Mouse (Mus musculus): ENCODE measurements around the gene Ino80d. TPM values are rescaled to one million over a fixed set of nuclear protein-coding genes. Genes with fewer than 3 reads are reported as not detected.

Ino80d gene
- polyA plus RNA-seq, 1 experiment from 2014 or later, result 12.2 TPM

- Histone ChIP-seq H3K36me3 (peaks cover 64% of the 10 kb centered on the region), H3K9ac (no peak overlapping the region), H3K4me3 (no peak overlapping the region), H3K4me2 (no peak overlapping the region), H3K4me1 (peaks cover under 1% of the 10 kb centered on the region; the same call in 1 of the 2 replicates), H3K9me3 (no peaks in the 10 kb centered on the region), H3K27me3 (no peaks in the 10 kb centered on the region), H3K27ac (no peak overlapping the region)
- no peak for ATAC-seq (ENCODE audit: insufficient number of reproducible peaks, insufficient read depth, low FRiP score, low TSS enrichment, low read depth)
- WGBS, result 92% methylated on average over 6 of the region's 6 CpGs
Measured at GRCm38 (mm10) chr1:63122005-63122404, 7.5 kb upstream of the Ino80d start.

GRCm38 (mm10) chr1:63120382-63120781 lies 5.9 kb upstream of the Ino80d start:
- no peak for ATAC-seq (ENCODE audit: insufficient number of reproducible peaks, insufficient read depth, low FRiP score, low TSS enrichment, low read depth)
- H3K36me3 ChIP-seq, result peaks cover 56% of the 10 kb centered on the region
- no peak overlapping the region for H3K9ac ChIP-seq
- H3K4me3 ChIP-seq, result no peak overlapping the region
- peaks cover 15% of the 10 kb centered on the region for H3K4me1 ChIP-seq
- no peaks in the 10 kb centered on the region for H3K27me3 ChIP-seq
- H3K4me2 ChIP-seq, result no peak overlapping the region
- no peaks in the 10 kb centered on the region for H3K9me3 ChIP-seq
- no peak overlapping the region for H3K27ac ChIP-seq
- WGBS, result 89% methylated on average over 2 of the region's 2 CpGs

- peaks cover 15% of the 10 kb centered on the region for H3K4me1 ChIP-seq
- H3K4me3 ChIP-seq, result no peak overlapping the region
- WGBS, result 84% methylated on average over 4 of the region's 4 CpGs
- no peak overlapping the region for H3K27ac ChIP-seq
- H3K27me3 ChIP-seq, result no peaks in the 10 kb centered on the region
- H3K4me2 ChIP-seq, result no peak overlapping the region
- H3K9me3 ChIP-seq, result no peaks in the 10 kb centered on the region
- no peak overlapping the region for H3K9ac ChIP-seq
- H3K36me3 ChIP-seq, result peaks cover 52% of the 10 kb centered on the region
- no peak for ATAC-seq (ENCODE audit: insufficient number of reproducible peaks, insufficient read depth, low FRiP score, low TSS enrichment, low read depth)
Measured at GRCm38 (mm10) chr1:63119675-63120074, 5.2 kb upstream of the Ino80d start.

DNA sequence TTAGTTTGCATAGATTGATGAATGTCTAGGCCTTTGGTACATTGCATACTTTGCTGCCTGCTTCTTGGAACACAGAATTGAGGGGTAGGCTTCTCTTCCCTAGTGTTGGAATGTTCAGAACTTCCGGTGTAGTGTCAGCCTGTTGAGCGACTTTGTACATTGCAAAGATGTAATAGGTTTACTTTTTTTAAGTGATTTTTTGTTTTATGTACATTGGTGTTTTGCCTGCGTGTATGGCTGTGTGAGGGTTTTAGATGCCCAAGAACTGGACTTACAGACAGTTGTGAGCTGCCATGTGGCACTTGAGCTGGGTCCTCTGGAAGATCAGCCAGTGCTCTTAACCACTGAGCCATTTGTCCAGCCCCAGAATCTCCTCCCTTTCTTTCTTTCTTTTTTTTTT lies 1.1 kb upstream of the Ino80d start:
- H3K36me3 ChIP-seq, result peaks cover 18% of the 10 kb centered on the region
- no peaks in the 10 kb centered on the region for H3K27me3 ChIP-seq
- WGBS, result 48% methylated on average over 3 of the region's 3 CpGs
- H3K9ac ChIP-seq, result peak overlapping the region; percentile 100
- no peak for ATAC-seq (ENCODE audit: insufficient number of reproducible peaks, insufficient read depth, low FRiP score, low TSS enrichment, low read depth)
- peaks cover 24% of the 10 kb centered on the region for H3K4me1 ChIP-seq
- no peaks in the 10 kb centered on the region for H3K9me3 ChIP-seq
- H3K4me2 ChIP-seq, result peak overlapping the region; percentile 88
- peak overlapping the region; percentile 91 for H3K4me3 ChIP-seq
- peak overlapping the region; percentile 100 for H3K27ac ChIP-seq

GRCm38 (mm10) chr1:63115096-63115495 lies 629 bp upstream of the Ino80d start:
- peaks cover 28% of the 10 kb centered on the region for H3K4me1 ChIP-seq
- no peaks in the 10 kb centered on the region for H3K27me3 ChIP-seq
- H3K4me2 ChIP-seq, result peak overlapping the region; percentile 88
- no peak for ATAC-seq (ENCODE audit: insufficient number of reproducible peaks, insufficient read depth, low FRiP score, low TSS enrichment, low read depth)
- H3K9me3 ChIP-seq, result no peaks in the 10 kb centered on the region
- H3K9ac ChIP-seq, result peak overlapping the region; percentile 100
- peak overlapping the region; percentile 100 for H3K27ac ChIP-seq
- peak overlapping the region; percentile 91 for H3K4me3 ChIP-seq
- WGBS, result 20% methylated on average over 4 of the region's 4 CpGs
- peaks cover 14% of the 10 kb centered on the region for H3K36me3 ChIP-seq

DNA sequence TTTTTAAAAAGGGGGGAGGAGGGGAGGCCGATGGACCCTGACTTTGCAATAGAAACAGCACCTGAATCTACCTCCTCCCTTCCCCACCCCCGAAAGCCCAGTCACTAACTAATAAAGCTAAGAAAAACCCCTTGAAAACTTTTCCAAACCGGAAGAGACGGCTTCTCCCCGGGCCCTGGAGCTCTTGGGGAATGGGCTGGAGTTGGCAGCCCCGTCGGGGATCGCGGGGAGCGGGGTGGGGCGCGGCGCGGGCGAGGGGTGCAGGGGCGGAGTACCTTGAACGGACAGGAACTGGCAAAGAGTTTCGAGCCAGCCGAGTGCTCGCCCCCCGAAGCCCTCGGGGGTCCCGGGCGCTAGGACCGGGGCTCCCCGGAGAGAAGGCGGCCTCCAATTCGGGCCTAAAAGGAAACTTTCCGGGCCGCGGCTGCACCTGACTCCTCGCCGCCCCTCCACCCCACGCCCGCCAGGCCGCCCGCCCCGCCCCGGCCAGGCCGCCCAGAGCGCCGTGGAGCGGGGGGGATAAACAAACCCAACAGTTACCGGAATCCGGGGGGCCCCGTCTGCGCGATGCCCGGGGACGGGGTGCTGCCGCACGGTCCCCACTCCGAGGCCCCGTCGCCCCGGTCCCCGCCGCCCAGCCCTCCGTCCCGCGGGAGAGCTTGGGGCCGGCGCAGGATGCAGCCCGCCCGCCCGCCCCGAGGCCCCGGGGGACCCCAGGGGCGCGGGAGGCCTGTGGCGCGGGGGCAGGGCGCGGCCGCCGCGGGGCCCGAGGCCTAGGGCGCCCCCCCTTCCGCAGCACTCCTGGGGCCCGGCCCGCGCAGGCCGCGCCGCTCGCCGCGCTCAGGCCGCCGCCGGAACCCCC lies 962 bp downstream of the Ino80d start:
- peak; percentile 61 for ATAC-seq (ENCODE audit: insufficient number of reproducible peaks, insufficient read depth, low FRiP score, low TSS enrichment, low read depth)
- Histone ChIP-seq H3K9ac (peak overlapping the region; percentile 100), H3K4me1 (peaks cover 31% of the 10 kb centered on the region), H3K36me3 (peaks cover 11% of the 10 kb centered on the region), H3K27ac (peak overlapping the region; percentile 100), H3K9me3 (no peaks in the 10 kb centered on the region), H3K4me3 (peak overlapping the region; percentile 91), H3K4me2 (peak overlapping the region; percentile 88), H3K27me3 (no peaks in the 10 kb centered on the region)
- WGBS, result 1% methylated on average over 68 of the region's 92 CpGs

DNA sequence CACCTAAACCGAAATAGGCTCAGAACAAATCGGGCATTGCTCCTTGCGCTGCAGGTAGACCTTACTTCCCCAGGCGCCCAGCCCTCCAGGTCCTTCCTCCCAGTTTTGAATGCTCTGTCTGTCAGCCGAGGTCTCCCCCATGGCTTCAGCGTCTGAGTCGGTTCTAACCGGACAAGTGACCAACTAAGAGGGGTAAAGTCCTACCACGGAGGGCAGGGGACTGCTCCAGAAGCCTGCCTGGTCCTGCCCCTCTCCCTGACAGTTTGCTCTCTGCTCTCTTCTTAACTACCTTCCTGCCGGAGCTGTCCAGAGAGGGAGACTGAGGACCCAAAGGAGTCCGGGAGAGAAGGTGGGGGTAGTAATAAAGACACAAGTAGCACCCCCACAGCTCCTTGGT lies 1.6 kb downstream of the Ino80d start:
- peak overlapping the region; percentile 91 for H3K4me3 ChIP-seq
- H3K27ac ChIP-seq, result peak overlapping the region; percentile 100
- WGBS, result 5% methylated on average over 11 of the region's 11 CpGs
- no peaks in the 10 kb centered on the region for H3K9me3 ChIP-seq
- ATAC-seq (ENCODE audit: insufficient number of reproducible peaks, insufficient read depth, low FRiP score, low TSS enrichment, low read depth), result no peak
- H3K27me3 ChIP-seq, result no peaks in the 10 kb centered on the region
- peak overlapping the region; percentile 88 for H3K4me2 ChIP-seq
- H3K4me1 ChIP-seq, result peaks cover 31% of the 10 kb centered on the region
- peak overlapping the region; percentile 100 for H3K9ac ChIP-seq
- H3K36me3 ChIP-seq, result 0 out of 2 replicates have a peak, but pooled peaks cover 5% of the 10 kb centered on the region

- H3K4me2 ChIP-seq, result peak overlapping the region; percentile 88
- peak overlapping the region; percentile 91 for H3K4me3 ChIP-seq
- 0 out of 2 replicates have a peak, but pooled peaks cover 5% of the 10 kb centered on the region for H3K36me3 ChIP-seq
- H3K27ac ChIP-seq, result peak overlapping the region; percentile 100
- H3K9me3 ChIP-seq, result no peaks in the 10 kb centered on the region
- peaks cover 31% of the 10 kb centered on the region for H3K4me1 ChIP-seq
- H3K9ac ChIP-seq, result peak overlapping the region; percentile 100
- no peaks in the 10 kb centered on the region for H3K27me3 ChIP-seq
- WGBS, result 46% methylated on average over 8 of the region's 8 CpGs
- ATAC-seq (ENCODE audit: insufficient number of reproducible peaks, insufficient read depth, low FRiP score, low TSS enrichment, low read depth), result no peak
Measured at GRCm38 (mm10) chr1:63112151-63112864, 2.2 kb downstream of the Ino80d start.

DNA sequence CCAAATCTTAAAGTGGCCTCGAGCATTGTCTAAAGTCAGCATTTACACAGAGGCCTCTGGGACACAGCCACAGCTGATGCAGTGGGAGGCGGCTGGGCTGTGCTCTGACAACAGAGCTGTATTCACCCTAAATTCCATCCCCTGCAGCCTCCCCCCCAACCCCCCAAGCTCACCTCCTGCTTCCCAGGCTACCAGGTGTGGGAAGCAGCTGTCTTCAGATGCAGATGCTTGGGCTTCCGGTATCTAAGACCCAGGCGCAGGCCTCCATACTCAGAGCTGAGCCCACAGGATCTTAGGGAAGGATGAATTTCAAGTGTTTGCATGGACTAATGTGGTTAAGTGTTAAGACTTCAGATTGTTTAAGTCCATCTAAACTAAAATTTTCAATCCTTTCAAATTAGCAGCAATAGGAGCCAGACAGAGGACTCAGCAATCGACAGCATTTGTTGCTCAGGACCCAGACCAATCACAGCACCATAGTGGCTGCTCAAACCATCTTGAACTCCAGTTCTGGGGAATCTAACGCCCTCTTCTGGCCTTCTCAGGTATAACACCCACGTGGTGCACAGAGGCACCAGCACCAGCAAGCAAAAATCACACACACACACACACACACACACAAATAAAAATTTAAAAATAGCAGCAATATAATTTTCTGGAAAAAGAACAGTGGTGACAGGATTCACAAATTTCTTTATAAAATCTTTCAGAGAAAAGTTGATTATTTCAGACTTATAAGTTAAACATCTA lies 3.8 kb downstream of the Ino80d start:
- 0 out of 2 replicates have a peak overlapping the region, but pooled peaks have one; percentile 51 for H3K9ac ChIP-seq
- peaks cover 20% of the 10 kb centered on the region for H3K4me1 ChIP-seq
- H3K4me2 ChIP-seq, result peak overlapping the region; percentile 11; the same call in 1 of the 2 replicates
- H3K4me3 ChIP-seq, result no peak overlapping the region
- ATAC-seq (ENCODE audit: insufficient number of reproducible peaks, insufficient read depth, low FRiP score, low TSS enrichment, low read depth), result no peak
- no peaks in the 10 kb centered on the region for H3K27me3 ChIP-seq
- no peaks in the 10 kb centered on the region for H3K9me3 ChIP-seq
- WGBS, result 41% methylated on average over 7 of the region's 7 CpGs
- H3K36me3 ChIP-seq, result peaks cover 9% of the 10 kb centered on the region
- peak overlapping the region; percentile 44; the same call in 1 of the 2 replicates for H3K27ac ChIP-seq

DNA sequence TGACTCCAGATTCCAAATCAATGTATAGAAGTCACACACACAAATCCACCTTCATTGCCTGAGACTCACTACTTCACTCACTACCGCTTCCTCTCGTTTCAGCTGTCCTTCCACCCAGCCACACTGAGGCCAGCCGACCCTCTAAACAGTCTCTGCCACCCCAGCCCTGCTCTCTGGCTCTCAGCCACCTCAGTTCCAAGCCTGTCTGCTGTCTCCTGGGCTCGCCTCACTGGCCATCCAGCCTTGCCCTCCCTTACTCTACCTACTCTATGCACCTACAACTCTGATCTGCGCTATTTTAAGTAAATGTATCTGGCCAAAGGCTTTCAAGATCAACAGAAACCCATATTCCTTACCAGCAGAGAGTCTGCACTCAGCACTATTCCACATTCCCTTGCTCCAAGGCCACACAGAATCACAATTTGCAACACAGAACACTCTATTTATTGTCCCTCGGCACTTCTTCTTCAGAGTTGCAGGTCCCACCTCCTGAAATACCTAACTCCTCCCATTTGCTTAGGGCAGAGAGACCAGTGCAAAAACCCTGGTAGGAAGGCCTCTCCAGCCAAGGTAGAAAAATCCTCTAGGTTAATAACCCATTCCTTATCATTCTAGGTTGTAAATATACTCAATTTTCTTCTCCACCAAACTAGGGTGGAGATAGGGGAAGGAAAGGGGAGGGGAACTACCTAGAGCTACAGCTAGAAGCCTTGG lies 6.7 kb downstream of the Ino80d start:
- no peaks in the 10 kb centered on the region for H3K27me3 ChIP-seq
- no peak overlapping the region for H3K4me3 ChIP-seq
- peaks cover 17% of the 10 kb centered on the region for H3K4me1 ChIP-seq
- H3K9ac ChIP-seq, result no peak overlapping the region
- no peak overlapping the region for H3K4me2 ChIP-seq
- no peak overlapping the region; the same call in 1 of the 2 replicates for H3K27ac ChIP-seq
- WGBS, result 83% methylated on average over 6 of the region's 6 CpGs
- no peaks in the 10 kb centered on the region for H3K9me3 ChIP-seq
- peaks cover 30% of the 10 kb centered on the region for H3K36me3 ChIP-seq
- ATAC-seq (ENCODE audit: insufficient number of reproducible peaks, insufficient read depth, low FRiP score, low TSS enrichment, low read depth), result no peak

Measured in embryonic facial prominence, embryonic 13.5 days (tissue).